Mouse (Mus musculus) intestine, embryonic 14.5 days (tissue): ENCODE results near the gene P2ry12. TPM values are rescaled to one million over a fixed set of nuclear protein-coding genes. Genes with fewer than 3 reads are reported as not detected.

Source experiments
- ATAC-seq: fragments of 200-750 bp; cut with Nextera tagmentation; replicated peaks from 2 replicates; pipeline ENCODE4 v1.8.0; 2017; ENCODE audit warnings: low read depth, moderate number of reproducible peaks, moderate TSS enrichment, moderate library complexity; ENCODE audit not compliant: low FRiP score, low TSS enrichment
- DNase-seq: peaks from one replicate; pipeline ENCODE4 v3.0.0-alpha.2; 2018; ENCODE audit warnings: low spot score
- H3K27ac ChIP-seq: fragments of 300-500 bp; sonication (generic); 2 replicates; pipeline ENCODE4 v1.5.1; 2014; ENCODE audit warnings: low read depth, mild to moderate bottlenecking, control low read depth
- H3K27me3 ChIP-seq: fragments of 300-500 bp; sonication (generic); replicated peaks from 2 replicates; pipeline ENCODE4 v1.6.1; 2014; ENCODE audit warnings: low read length, control low read depth; ENCODE audit not compliant: control insufficient read depth, insufficient read depth
- H3K36me3 ChIP-seq: fragments of 300-500 bp; sonication (generic); 2 replicates; pipeline ENCODE4 v1.6.1; 2014; ENCODE audit warnings: low read length, control low read depth; ENCODE audit not compliant: control insufficient read depth, insufficient read depth
- H3K4me1 ChIP-seq: fragments of 300-500 bp; sonication (generic); replicated peaks from 2 replicates; pipeline ENCODE4 v1.6.1; 2014; ENCODE audit warnings: low read length, control low read depth, mixed read lengths; ENCODE audit not compliant: control insufficient read depth, insufficient read depth
- H3K4me2 ChIP-seq: fragments of 300-500 bp; sonication (generic); 2 replicates; pipeline ENCODE4 v1.6.1; 2014; ENCODE audit warnings: low read length
- H3K4me3 ChIP-seq: fragments of 300-500 bp; sonication (generic); 2 replicates; pipeline ENCODE4 v1.5.1; 2014; ENCODE audit warnings: low read depth, low read length, control low read depth, mixed read lengths
- H3K9ac ChIP-seq: fragments of 300-500 bp; sonication (generic); 2 replicates; pipeline ENCODE4 v1.6.1; 2014; ENCODE audit warnings: mild to moderate bottlenecking, low read length
- H3K9me3 ChIP-seq: fragments of 300-500 bp; sonication (generic); 2 replicates; pipeline ENCODE4 v1.6.1; 2016; ENCODE audit warnings: low read length, control low read depth; ENCODE audit not compliant: control insufficient read depth
- WGBS: fragments of 180-500 bp; shearing (Covaris S2); extraction: QIAGEN DNeasy Blood & Tissue Kit; methylation state at CpG from one replicate; pipeline ENCODE4 v1.1.7; 2014; 5-methylcytosine and 5-hydroxymethylcytosine counted together
- polyA plus RNA-seq: library from polyadenylated mRNA; unstranded; fragments of >200 nt; fragmentation: Nextera tagmentation; extraction: Ambion mirVana; gene quantifications from 2 replicates; pipeline ENCODE4 v1.2.1, GENCODE M21; 2014

P2ry12 gene
- polyA plus RNA-seq, 1 experiment from 2014 or later: 1.9 TPM

DNA sequence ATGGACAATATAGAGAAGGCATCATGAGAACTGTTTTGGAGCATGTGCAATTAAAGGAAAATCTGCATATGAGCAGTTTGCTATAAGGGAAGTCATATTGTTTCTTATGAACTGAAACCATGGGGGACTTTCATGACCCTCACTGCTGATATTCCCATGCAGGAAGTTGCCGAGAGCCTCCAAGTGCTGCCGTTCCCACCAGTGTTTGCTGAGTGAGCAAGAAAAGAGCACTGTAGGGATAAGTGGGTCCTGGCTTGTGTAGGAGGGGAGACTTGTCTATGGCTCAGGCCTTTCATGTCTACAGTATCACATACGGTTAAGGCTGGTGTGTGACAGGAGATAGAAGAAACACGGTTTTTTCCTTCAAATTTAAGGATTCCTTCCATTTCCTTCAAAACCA lies 77.0 kb downstream of the P2ry12 start:
- Histone ChIP-seq H3K9ac (no peak overlapping the region), H3K27ac (no peak overlapping the region), H3K9me3 (no peaks in the 10 kb centered on the region), H3K27me3 (no peaks in the 10 kb centered on the region), H3K4me2 (no peak overlapping the region), H3K4me3 (no peak overlapping the region), H3K4me1 (no peaks in the 10 kb centered on the region), H3K36me3 (no peaks in the 10 kb centered on the region)
- no peak for ATAC-seq
- 79% methylated on average over 4 of the region's 4 CpGs for WGBS
- DNase-seq: peak; percentile 24

DNA sequence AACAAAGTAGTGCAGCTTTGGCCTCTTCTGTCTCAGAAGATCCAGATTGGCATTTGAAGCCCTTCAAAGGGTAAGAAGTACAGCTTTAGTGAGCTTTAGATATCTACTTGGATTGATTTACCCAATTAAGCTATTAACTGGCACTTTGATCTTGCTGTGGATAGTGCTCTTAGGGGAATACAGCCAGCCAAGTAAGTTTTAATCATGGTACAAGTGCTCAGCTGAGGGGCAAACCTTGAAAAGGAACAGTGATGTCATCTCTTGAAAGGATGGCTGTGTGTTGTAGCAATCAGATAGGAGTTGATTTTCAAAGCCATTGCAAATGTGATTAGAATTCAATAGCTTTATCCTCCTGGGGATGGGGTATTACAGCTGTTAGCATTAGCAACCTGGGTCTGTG lies 80.5 kb downstream of the P2ry12 start:
- Histone ChIP-seq H3K9ac (no peak overlapping the region), H3K4me2 (no peak overlapping the region), H3K27me3 (no peaks in the 10 kb centered on the region), H3K9me3 (no peaks in the 10 kb centered on the region), H3K27ac (no peak overlapping the region), H3K36me3 (no peaks in the 10 kb centered on the region), H3K4me1 (no peaks in the 10 kb centered on the region), H3K4me3 (no peak overlapping the region)
- DNase-seq: no peak
- ATAC-seq: no peak

DNA sequence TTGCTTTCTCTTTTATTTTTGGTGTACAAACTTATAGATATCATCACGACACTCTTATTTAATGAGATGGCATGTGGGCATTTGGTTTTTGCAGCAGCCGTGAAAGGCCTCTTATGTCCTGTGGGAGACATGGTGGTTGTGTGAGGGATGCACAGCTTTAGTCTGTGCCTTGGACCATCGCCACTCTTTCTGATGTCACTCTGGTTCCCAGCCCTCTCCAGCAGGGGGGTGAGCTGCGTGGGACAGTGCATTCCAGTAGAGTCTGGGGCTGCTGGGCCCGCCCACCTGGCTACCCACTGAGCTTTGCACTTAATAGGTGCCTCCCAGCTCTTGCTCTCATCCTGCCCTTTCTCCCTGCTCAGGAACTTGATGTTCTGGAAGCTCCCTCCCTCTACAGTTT lies 81.5 kb downstream of the P2ry12 start:
- no peaks in the 10 kb centered on the region for H3K36me3 ChIP-seq
- H3K9me3 ChIP-seq: no peaks in the 10 kb centered on the region
- no peak overlapping the region for H3K4me2 ChIP-seq
- no peak overlapping the region for H3K27ac ChIP-seq
- no peak for ATAC-seq
- no peak overlapping the region for H3K4me3 ChIP-seq
- H3K4me1 ChIP-seq: no peaks in the 10 kb centered on the region
- WGBS: 73% methylated on average over 5 of the region's 5 CpGs
- H3K27me3 ChIP-seq: no peaks in the 10 kb centered on the region
- DNase-seq: peak; percentile 27
- no peak overlapping the region for H3K9ac ChIP-seq

DNA sequence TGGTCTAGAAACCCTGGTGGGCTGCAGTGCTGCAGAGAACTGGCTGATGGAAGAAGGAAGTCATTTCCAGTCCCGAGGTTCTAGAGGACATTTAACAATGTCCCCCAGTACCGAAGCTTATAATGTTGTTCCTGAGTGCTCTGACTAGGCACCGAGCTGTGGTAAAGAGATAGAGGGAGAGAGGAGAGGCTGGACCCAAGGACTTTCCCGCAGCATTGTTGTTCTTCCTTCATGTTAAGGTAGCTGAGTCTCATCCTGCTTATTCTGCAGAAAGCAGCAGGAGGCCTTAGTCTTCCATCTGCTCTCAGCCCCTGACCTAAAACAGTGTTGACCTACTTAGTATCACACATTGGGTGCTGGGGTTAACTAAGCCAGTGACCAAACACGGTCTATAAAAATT lies 85.8 kb downstream of the P2ry12 start:
- WGBS: 78% methylated on average over 5 of the region's 5 CpGs
- DNase-seq (no peak), ATAC-seq (no peak)
- Histone ChIP-seq H3K4me1 (no peaks in the 10 kb centered on the region), H3K27ac (no peak overlapping the region), H3K27me3 (no peaks in the 10 kb centered on the region), H3K4me2 (no peak overlapping the region), H3K4me3 (no peak overlapping the region), H3K36me3 (no peaks in the 10 kb centered on the region), H3K9ac (no peak overlapping the region), H3K9me3 (no peaks in the 10 kb centered on the region)

DNA sequence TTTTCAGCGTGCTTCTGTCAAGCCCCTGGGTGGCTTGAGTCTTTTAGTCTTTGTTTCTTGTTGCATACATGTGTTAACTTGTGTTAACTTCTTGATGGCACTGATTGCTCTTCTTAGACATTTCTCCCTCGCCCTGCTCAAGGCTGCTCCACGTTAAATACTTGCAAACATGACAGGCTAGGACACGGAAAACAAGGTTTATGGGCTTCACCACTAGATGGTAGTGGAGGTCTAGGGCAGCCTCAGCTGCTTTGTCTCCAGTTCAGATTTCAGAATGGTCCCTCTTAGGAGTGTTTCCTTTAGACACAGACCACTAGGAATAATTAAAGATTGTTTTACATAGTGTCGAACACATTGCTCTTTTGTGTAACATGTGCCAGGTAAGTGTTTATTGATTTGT lies 87.4 kb downstream of the P2ry12 start:
- Histone ChIP-seq H3K4me1 (no peaks in the 10 kb centered on the region), H3K9me3 (no peaks in the 10 kb centered on the region), H3K27ac (no peak overlapping the region), H3K4me2 (no peak overlapping the region), H3K36me3 (no peaks in the 10 kb centered on the region), H3K9ac (no peak overlapping the region), H3K27me3 (no peaks in the 10 kb centered on the region), H3K4me3 (no peak overlapping the region)
- DNase-seq (peak; percentile 54), ATAC-seq (no peak)
- WGBS: 16% methylated on average over 5 of the region's 5 CpGs

DNA sequence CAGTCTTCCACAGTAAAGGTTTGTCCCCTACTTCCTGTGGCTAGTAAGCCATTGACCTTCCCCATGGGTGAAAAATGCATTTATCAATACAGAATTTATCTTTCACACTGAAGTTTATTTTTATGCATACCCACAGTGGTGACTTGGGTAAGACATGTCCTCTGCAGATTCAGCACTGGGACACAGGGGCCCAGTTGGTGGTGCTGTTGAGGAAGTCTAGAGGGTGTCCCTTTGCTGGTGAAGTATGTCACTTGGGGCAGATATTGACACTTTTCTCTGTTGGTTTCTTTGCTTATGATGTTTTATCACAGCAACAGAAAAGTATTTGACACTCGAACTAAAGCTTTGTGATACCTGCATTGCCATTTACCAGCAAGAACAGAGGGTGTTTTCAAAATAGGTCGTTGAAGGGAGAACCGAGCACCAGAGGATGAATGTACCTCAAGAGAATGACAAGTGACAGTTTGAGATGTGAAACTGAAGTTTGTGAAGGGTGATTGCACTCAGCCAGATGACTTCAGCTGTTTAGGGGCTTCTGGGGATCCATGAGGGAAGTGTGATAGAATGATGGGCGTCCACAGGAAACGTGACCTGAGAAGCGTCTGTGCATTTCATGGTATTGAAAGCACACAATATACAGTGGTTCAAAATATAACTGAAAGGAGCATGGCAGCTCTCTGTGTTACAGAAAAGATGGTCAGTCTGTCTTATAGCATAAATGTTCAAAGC lies 88.1 kb downstream of the P2ry12 start:
- Histone ChIP-seq H3K4me3 (no peak overlapping the region), H3K27ac (no peak overlapping the region), H3K27me3 (no peaks in the 10 kb centered on the region), H3K9ac (no peak overlapping the region), H3K4me1 (no peaks in the 10 kb centered on the region), H3K9me3 (no peaks in the 10 kb centered on the region), H3K4me2 (no peak overlapping the region), H3K36me3 (no peaks in the 10 kb centered on the region)
- 66% methylated on average over 6 of the region's 6 CpGs for WGBS
- DNase-seq (no peak), ATAC-seq (no peak)

DNA sequence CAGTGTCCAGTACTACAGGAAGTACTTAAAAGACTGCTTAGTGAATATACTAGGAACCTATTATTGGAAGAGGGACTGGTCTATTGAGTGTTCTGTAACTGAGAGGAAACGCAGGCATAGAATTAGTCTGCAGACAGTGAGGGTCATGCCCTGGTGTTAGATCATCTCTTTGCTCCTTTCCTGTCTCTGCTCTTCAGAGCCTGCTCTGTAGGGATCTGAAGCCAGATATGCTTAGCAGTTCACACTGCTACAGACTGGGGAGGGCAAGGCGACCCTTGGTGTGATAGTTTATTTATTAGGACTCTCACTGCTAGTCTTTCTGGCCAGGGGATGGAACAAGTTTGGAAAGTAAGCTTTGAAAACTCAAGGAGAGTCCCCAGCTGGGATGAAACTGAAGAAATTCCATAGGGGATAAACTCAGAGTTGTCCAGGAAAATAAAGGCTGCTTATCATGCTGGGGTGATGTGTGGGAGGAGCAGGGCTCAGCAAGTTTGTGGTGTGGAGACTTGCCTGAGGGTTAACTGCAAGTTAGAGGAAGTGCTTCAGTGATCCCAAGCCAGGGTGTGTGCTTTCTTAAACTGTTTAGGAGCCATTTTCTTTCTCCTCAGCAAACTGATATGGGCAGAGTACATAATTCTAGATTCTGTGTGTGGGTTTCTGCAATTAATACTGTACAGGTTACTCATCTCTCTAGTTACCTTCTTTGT lies 92.6 kb downstream of the P2ry12 start:
- Histone ChIP-seq H3K36me3 (no peaks in the 10 kb centered on the region), H3K9me3 (no peaks in the 10 kb centered on the region), H3K27ac (no peak overlapping the region), H3K27me3 (no peaks in the 10 kb centered on the region), H3K4me3 (no peak overlapping the region), H3K4me2 (no peak overlapping the region), H3K9ac (no peak overlapping the region), H3K4me1 (no peaks in the 10 kb centered on the region)
- 31% methylated on average over 2 of the region's 2 CpGs for WGBS
- DNase-seq: no peak
- ATAC-seq: no peak

DNA sequence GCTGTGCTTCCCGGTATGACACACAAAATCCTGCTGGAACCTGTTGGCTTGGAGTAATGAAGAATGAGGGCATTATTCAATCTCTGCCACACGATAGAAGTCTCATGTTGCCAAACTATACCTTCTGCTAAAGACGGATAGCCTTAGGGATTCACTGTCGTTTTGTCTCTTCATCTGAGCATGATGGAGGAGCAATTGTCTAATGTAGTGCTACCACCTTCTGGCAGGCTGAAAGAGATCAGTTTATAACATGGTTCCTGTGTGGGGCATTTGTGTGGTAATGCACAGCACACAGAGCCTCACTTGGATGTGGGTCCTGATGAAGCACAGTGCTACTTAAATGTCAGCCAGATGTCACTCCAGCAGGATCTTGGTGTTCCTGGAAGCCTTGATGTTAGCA lies 93.5 kb downstream of the P2ry12 start:
- Histone ChIP-seq H3K4me2 (no peak overlapping the region), H3K27ac (no peak overlapping the region), H3K9ac (no peak overlapping the region), H3K36me3 (no peaks in the 10 kb centered on the region), H3K4me1 (no peaks in the 10 kb centered on the region), H3K27me3 (no peaks in the 10 kb centered on the region), H3K4me3 (no peak overlapping the region), H3K9me3 (no peaks in the 10 kb centered on the region)
- no peak for DNase-seq
- no peak for ATAC-seq
- 76% methylated on average over 4 of the region's 4 CpGs for WGBS

DNA sequence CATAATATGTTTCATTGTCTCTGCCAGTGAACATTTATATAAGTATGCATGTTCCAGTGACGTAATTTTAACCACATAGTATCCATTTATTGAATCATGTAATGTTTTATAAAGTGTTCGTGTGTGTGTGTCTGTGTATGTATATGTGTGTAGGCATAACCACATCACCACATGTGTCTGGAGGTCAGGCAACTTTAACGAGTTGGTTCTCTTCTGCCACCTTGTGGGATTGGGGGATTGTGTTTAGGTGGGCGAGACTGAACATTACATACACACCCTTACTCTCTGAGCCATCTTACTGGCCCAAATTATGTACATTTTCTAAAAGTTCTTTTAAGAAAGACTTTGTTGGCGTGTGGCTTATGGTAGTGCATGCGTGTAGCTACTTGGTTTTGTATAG lies 94.2 kb downstream of the P2ry12 start:
- Histone ChIP-seq H3K4me1 (no peaks in the 10 kb centered on the region), H3K9ac (no peak overlapping the region), H3K27ac (no peak overlapping the region), H3K4me3 (no peak overlapping the region), H3K4me2 (no peak overlapping the region), H3K27me3 (no peaks in the 10 kb centered on the region), H3K36me3 (no peaks in the 10 kb centered on the region), H3K9me3 (no peaks in the 10 kb centered on the region)
- no peak for ATAC-seq
- DNase-seq: no peak
- 89% methylated on average over 6 of the region's 6 CpGs for WGBS
